Mouse (Mus musculus): ENCODE data around the gene Lce3f. TPM values are rescaled to one million over a fixed set of nuclear protein-coding genes. Genes with fewer than 3 reads are reported as not detected.

Gene Lce3f
- not detected for total RNA-seq (2018; cell fraction: chromatin; rRNA removed)
- total RNA-seq (2018; cell fraction: cytosol; rRNA removed): not detected
- total RNA-seq (2018; cell fraction: nucleus; rRNA removed): not detected
- not detected in 3 replicates for polyA plus RNA-seq (2018)

DNA sequence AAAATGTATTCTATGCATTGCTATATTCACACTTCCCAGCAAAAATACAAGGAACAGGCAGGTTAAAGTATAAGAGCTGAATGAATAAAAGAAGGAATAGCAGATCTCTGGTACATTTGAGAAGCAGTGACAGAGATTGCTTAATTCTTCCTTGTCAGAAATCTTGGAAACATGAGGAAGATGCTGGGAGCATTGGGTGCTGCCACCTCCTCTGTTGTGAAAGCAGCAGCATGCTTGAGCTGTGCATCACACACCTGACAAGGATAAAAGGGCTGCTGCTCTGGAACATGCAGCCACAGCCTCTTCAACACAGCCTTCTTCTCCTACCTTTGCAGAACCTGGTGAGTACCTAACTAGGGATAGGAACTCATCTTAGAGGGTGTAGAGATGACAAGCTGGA lies at the start of gene Lce3f:
Gene Lce3f, plus strand, starts transcription at position 301 of the 400 bp plus-strand sequence.
- H3K27ac ChIP-seq: no peak within 1 kb of the TSS
- H3K4me3 ChIP-seq (ENCODE audit: inconsistent target): no peak within 1 kb of the TSS
- no peaks in the 10 kb centered on the region for H3K79me2 ChIP-seq (ENCODE audit: inconsistent target)
- H3K36me3 ChIP-seq (ENCODE audit: inconsistent target): no peaks in the 10 kb centered on the region

DNA sequence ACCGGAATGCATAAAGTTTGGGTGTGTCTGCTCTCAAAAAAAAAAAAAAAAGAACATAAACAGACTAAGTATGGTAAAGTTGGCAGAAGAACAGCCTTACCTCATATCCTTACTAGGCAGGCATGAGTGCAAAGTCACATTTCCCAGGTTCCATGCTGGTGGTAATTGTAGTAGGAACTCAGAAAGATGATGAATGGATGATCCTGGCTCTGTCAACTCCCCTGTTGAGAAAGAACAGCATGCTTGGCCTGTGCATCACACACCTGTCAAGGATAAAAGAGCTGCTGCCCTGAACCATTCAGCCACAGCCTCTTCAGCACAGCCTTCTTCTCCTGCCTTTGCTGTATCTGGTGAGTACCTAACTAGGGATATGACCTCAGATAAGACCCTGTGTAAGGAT lies 47.8 kb upstream of the Lce3f start, which contains the start of gene Lce3c:
Gene Lce3c, plus strand, starts transcription at position 301 of the 400 bp plus-strand sequence.
- H3K36me3 ChIP-seq (ENCODE audit: inconsistent target): no peaks in the 10 kb centered on the region
- no peak within 1 kb of the TSS for H3K27ac ChIP-seq
- H3K79me2 ChIP-seq (ENCODE audit: inconsistent target): no peaks in the 10 kb centered on the region
- 83% methylated on average over 1 of the region's 1 CpGs for whole genome bisulfite sequencing (ENCODE audit: missing documents)
- no peak within 1 kb of the TSS for H3K4me3 ChIP-seq (ENCODE audit: inconsistent target)

DNA sequence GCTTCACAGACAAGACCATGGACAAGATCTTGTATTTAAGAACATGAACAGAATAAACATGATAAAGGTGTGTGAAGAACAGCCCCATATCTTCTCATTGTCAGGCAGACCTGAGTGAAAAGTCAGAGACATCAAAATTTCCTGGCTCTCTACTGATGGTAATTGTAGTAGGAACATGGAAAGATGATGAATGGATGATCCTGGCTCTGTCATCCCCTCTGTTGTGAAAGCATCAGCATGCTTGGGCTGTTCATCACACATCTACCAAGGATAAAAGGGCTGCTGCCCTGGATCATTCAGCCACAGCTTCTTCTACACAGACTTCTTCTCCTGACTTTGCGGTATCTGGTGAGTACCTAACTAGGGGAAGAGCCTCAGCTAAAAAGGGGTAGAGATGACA lies 34.9 kb upstream of the Lce3f start, which contains the start of gene Lce3d:
Gene Lce3d, plus strand, starts transcription at position 301 of the 400 bp plus-strand sequence.
- 81% methylated on average over 1 of the region's 1 CpGs for WGBS (ENCODE audit: missing documents)
- H3K27ac ChIP-seq: no peak within 1 kb of the TSS
- no peaks in the 10 kb centered on the region for H3K79me2 ChIP-seq (ENCODE audit: inconsistent target)
- H3K4me3 ChIP-seq (ENCODE audit: inconsistent target): no peak within 1 kb of the TSS
- H3K36me3 ChIP-seq (ENCODE audit: inconsistent target): no peaks in the 10 kb centered on the region

- H3K4me3 ChIP-seq (ENCODE audit: inconsistent target): no peak within 1 kb of the TSS
- no peak within 1 kb of the TSS for H3K27ac ChIP-seq
- H3K79me2 ChIP-seq (ENCODE audit: inconsistent target): no peaks in the 10 kb centered on the region
- H3K36me3 ChIP-seq (ENCODE audit: inconsistent target): no peaks in the 10 kb centered on the region
- 76% methylated on average over 2 of the region's 2 CpGs for WGBS (ENCODE audit: missing documents)
These were observed 25.3 kb upstream of the Lce3f start, which contains the start of gene Lce3e for GRCm38 (mm10) chr3:92966761-92967160. TSS of gene Lce3e (plus strand) at chr3:92967061.

DNA sequence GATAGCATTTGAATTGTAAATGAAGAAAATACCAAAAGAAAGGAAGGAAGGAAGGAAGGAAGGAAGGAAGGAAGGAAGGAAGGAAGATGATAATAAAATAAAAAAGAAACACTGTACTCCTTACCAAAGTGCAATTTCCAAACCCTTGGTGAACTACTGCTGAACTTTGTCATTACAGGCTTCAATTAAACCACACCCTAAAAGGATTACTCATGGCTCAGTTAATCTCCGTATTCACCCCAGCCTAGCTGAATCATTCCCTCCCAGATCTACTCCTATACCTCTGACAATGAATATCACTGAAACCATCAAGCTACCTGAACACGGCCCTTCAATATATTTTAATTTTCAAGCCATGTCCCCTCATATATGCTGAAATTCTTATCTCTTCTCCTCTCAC lies 13.5 kb upstream of the Lce3f start:
- H3K4me3 ChIP-seq (ENCODE audit: inconsistent target): no peak overlapping the region
- H3K36me3 ChIP-seq (ENCODE audit: inconsistent target): no peaks in the 10 kb centered on the region
- H3K79me2 ChIP-seq (ENCODE audit: inconsistent target): no peaks in the 10 kb centered on the region
- H3K27ac ChIP-seq: no peak overlapping the region
- WGBS (ENCODE audit: missing documents): 74% methylated on average over 2 of the region's 2 CpGs

DNA sequence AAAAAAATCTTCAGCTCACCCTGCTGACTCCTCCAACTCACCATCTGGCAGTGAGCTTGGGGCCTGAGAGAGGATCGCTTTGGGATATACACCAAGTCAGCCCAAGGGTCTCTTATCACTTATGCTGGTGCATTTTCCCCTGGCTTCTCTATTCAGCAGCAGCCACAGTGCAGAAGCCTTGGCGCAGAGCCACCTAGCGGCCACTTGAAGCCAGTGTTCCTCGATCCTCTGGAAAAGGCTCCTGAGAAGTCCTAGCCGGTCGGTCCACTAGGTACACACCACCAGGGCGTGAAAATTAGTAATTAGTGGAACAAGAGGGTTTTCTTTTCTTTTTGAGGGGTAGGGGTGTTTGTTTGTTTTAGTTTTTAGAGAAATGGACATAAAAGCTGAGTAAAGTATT lies 6.7 kb downstream of the Lce3f start:
- no peaks in the 10 kb centered on the region for H3K36me3 ChIP-seq (ENCODE audit: inconsistent target)
- no peak overlapping the region for H3K27ac ChIP-seq
- 2% methylated on average over 5 of the region's 7 CpGs for WGBS (ENCODE audit: missing documents)
- no peak overlapping the region for H3K4me3 ChIP-seq (ENCODE audit: inconsistent target)
- H3K79me2 ChIP-seq (ENCODE audit: inconsistent target): no peaks in the 10 kb centered on the region

- Histone ChIP-seq H3K79me2 (ENCODE audit: inconsistent target) (no peaks in the 10 kb centered on the region), H3K4me3 (ENCODE audit: inconsistent target) (no peak overlapping the region), H3K36me3 (ENCODE audit: inconsistent target) (no peaks in the 10 kb centered on the region), H3K27ac (no peak overlapping the region)
- 63% methylated on average over 3 of the region's 3 CpGs for WGBS (ENCODE audit: missing documents)
These were observed 8.6 kb downstream of the Lce3f start for GRCm38 (mm10) chr3:93000621-93001020.

DNA sequence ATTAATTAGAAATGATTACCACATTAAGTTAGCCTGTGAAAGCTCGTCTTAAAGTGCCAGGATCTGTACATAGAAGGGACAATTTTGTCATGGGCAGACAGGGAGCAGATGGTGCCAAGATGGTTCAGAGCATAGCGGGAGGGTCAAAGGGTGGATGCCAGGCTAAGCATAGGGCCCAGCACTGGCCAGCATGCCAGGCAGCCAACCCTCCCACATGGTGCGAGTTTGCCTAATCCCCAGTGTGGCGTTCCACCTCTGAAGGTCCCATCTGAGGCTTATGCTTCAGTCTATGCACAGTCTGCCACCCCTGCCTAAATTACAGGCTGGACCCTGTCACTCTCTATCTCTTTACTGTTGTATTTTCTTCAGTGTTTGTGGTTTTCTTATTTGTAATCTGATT lies 10.8 kb downstream of the Lce3f start:
- Histone ChIP-seq H3K27ac (no peak overlapping the region), H3K4me3 (ENCODE audit: inconsistent target) (no peak overlapping the region), H3K79me2 (ENCODE audit: inconsistent target) (no peaks in the 10 kb centered on the region), H3K36me3 (ENCODE audit: inconsistent target) (no peaks in the 10 kb centered on the region)
- 77% methylated on average over 4 of the region's 4 CpGs for WGBS (ENCODE audit: missing documents)

DNA sequence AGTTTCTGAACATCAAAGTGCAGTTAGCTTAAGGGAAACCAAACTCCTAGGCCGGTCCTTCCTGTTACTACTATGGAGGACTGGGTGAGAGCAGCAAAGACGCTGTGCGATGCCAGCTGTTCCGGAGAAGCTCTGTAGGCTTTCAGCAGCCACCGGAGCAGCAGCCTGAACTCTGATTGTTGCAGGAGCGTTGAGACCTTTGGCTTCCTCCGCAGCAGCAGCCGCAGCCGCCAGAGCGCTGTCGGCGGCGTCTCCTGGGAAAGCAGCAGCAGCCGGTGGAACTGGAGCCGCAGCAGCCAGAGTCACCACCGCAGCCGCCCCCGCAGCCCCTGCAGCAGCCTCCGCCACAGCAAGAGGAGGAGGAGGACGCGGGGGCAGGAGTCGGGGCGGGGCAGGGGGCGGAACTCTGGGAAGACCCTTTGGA lies 22.4 kb downstream of the Lce3f start:
- H3K4me3 ChIP-seq (ENCODE audit: inconsistent target): no peak overlapping the region
- under 1% methylated on average over 24 of the region's 24 CpGs for WGBS (ENCODE audit: missing documents)

DNA sequence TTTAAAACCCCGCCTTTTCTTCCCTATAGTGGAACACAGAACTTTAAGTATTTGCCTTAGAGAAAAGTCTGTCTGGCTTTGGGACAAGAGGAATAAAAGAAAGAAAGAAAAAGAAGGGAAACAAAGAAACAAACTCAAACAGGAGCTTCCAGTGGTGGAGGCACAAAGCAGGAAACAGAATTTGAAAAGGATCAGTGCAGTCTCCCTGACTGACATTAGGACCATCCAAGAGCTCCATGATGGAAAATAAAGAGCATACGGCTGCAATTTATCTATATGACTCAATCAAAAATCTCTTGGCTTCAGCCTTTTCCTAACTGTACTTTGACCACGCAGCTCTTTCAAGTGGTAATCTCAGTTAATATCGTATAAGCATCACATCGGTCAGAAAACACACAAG lies 22.8 kb downstream of the Lce3f start:
- WGBS (ENCODE audit: missing documents): 36% methylated on average over 5 of the region's 5 CpGs
- H3K36me3 ChIP-seq (ENCODE audit: inconsistent target): no peaks in the 10 kb centered on the region
- no peaks in the 10 kb centered on the region for H3K79me2 ChIP-seq (ENCODE audit: inconsistent target)
- H3K27ac ChIP-seq: no peak overlapping the region
- no peak overlapping the region for H3K4me3 ChIP-seq (ENCODE audit: inconsistent target)

More for the DNA sequence above, 22.4 kb downstream of the Lce3f start:
- no peak overlapping the region for H3K27ac ChIP-seq
- H3K36me3 ChIP-seq (ENCODE audit: inconsistent target): no peaks in the 10 kb centered on the region
- no peaks in the 10 kb centered on the region for H3K79me2 ChIP-seq (ENCODE audit: inconsistent target)

GRCm38 (mm10) chr3:93015460-93016104 lies 23.6 kb downstream of the Lce3f start, which contains the start of gene Crct1:
TSS of gene Crct1 (minus strand) at chr3:93015687.
- no peak within 1 kb of the TSS for H3K4me3 ChIP-seq (ENCODE audit: inconsistent target)
- no peaks in the 10 kb centered on the region for H3K36me3 ChIP-seq (ENCODE audit: inconsistent target)
- H3K79me2 ChIP-seq (ENCODE audit: inconsistent target): no peaks in the 10 kb centered on the region
- no peak within 1 kb of the TSS for H3K27ac ChIP-seq
- 65% methylated on average over 3 of the region's 4 CpGs for WGBS (ENCODE audit: missing documents)

GRCm38 (mm10) chr3:93018960-93019359 lies 26.9 kb downstream of the Lce3f start, which contains the start of gene Lce1m:
TSS of gene Lce1m (minus strand) at chr3:93019060.
- H3K36me3 ChIP-seq (ENCODE audit: inconsistent target): no peaks in the 10 kb centered on the region
- 100% methylated on average over 1 of the region's 2 CpGs for WGBS (ENCODE audit: missing documents)

GRCm38 (mm10) chr3:93021171-93021570 lies 29.1 kb downstream of the Lce3f start:
- WGBS (ENCODE audit: missing documents): 78% methylated on average over 1 of the region's 1 CpGs
- Histone ChIP-seq H3K4me3 (ENCODE audit: inconsistent target) (no peak overlapping the region), H3K27ac (no peak overlapping the region), H3K36me3 (ENCODE audit: inconsistent target) (no peaks in the 10 kb centered on the region), H3K79me2 (ENCODE audit: inconsistent target) (no peaks in the 10 kb centered on the region)

More at GRCm38 (mm10) chr3:93018960-93019359, 26.9 kb downstream of the Lce3f start, which contains the start of gene Lce1m:
- Histone ChIP-seq H3K27ac (no peak within 1 kb of the TSS), H3K79me2 (ENCODE audit: inconsistent target) (no peaks in the 10 kb centered on the region), H3K4me3 (ENCODE audit: inconsistent target) (no peak within 1 kb of the TSS)

GRCm38 (mm10) chr3:93023411-93024184 lies 31.6 kb downstream of the Lce3f start:
- WGBS (ENCODE audit: missing documents): 65% methylated on average over 3 of the region's 3 CpGs
- Histone ChIP-seq H3K4me3 (ENCODE audit: inconsistent target) (no peak overlapping the region), H3K27ac (no peak overlapping the region), H3K79me2 (ENCODE audit: inconsistent target) (no peaks in the 10 kb centered on the region), H3K36me3 (ENCODE audit: inconsistent target) (no peaks in the 10 kb centered on the region)

GRCm38 (mm10) chr3:93025486-93025885 lies 33.5 kb downstream of the Lce3f start:
- no peak overlapping the region for H3K27ac ChIP-seq

More at GRCm38 (mm10) chr3:93025486-93025885, 33.5 kb downstream of the Lce3f start:
- Histone ChIP-seq H3K79me2 (ENCODE audit: inconsistent target) (no peaks in the 10 kb centered on the region), H3K36me3 (ENCODE audit: inconsistent target) (no peaks in the 10 kb centered on the region), H3K4me3 (ENCODE audit: inconsistent target) (no peak overlapping the region)
- WGBS (ENCODE audit: missing documents): 82% methylated on average over 2 of the region's 2 CpGs

All from macrophage (primary cell).